Mouse (Mus musculus): ENCODE data around the gene Ms4a5.

DNA sequence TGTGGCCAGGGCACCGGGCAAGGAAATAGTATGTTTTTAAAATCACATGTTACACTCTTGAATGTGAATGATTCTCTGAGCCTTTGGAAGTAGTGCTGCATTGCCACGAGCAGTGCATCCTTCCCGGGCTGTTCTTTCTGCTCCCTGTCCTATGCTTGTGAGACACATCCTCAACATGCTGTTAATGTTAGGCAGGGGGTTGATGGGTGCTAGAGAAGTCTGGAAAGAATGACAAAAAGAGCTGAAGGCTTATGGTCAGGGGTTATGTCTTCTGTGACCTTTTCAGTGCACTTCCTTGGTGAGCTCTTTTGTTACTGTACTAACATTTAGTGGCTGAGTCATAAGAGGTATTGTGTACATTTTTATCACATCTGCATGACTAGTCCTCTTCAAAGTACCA is 3.5 kb downstream of the Ms4a5 start:
- TF ChIP-seq POLR2A (IDR thresholded peaks at IDR 0.05; ENCODE audit: control insufficient read depth in 1 of 2, insufficient read depth in 1 of 2, low read depth in 1 of 2, low read length in 2 of 2, poor library complexity in 1 of 2), result no peak
- no peak for TF ChIP-seq CTCF (IDR thresholded peaks at IDR 0.05 in 2 of 3, conservative IDR thresholded peaks at IDR 0.05 in 1 of 3; ENCODE audit: control insufficient read depth in 1 of 3, insufficient read depth in 1 of 3, low read depth in 2 of 3, low read length in 3 of 3, poor library complexity in 1 of 3, severe bottlenecking in 1 of 3)
- no peak for TF ChIP-seq TCF12 (IDR thresholded peaks at IDR 0.05; ENCODE audit: low read depth, low read length)
- no peak for TF ChIP-seq HCFC1 (IDR thresholded peaks at IDR 0.05; ENCODE audit: low read depth, low read length)
- TF ChIP-seq ETS1 (IDR thresholded peaks at IDR 0.05; ENCODE audit: low read depth, low read length), result no peak
- no peak for TF ChIP-seq ZKSCAN1 (IDR thresholded peaks at IDR 0.05; ENCODE audit: low read depth, low read length)
- no peak for TF ChIP-seq EP300 (IDR thresholded peaks at IDR 0.05; ENCODE audit: low read depth in 1 of 2, low read length in 2 of 2)
- no peak for TF ChIP-seq CHD1 (IDR thresholded peaks at IDR 0.05; ENCODE audit: low read depth, low read length)
- TF ChIP-seq RAD21 (IDR thresholded peaks at IDR 0.05; ENCODE audit: low read depth, low read length), result no peak
- TF ChIP-seq CHD2 (IDR thresholded peaks at IDR 0.05; ENCODE audit: low read length), result no peak
- TF ChIP-seq MEF2A (IDR thresholded peaks at IDR 0.05; ENCODE audit: extremely low read depth, insufficient replicate concordance, low read depth, low read length, poor library complexity, severe bottlenecking), result no peak
- TF ChIP-seq GATA1 (IDR thresholded peaks at IDR 0.05; ENCODE audit: low read depth, low read length), result no peak
- TF ChIP-seq POLR2AphosphoS2 (IDR thresholded peaks at IDR 0.05; ENCODE audit: low read length), result no peak
- no peak for TF ChIP-seq ZC3H11A (IDR thresholded peaks at IDR 0.05; ENCODE audit: low read depth, low read length)

Measured in MEL (cell line).